Mouse (Mus musculus): Measurements from ENCODE around the gene Spata2.

Gene Spata2

GRCm38 (mm10) chr2:167492713-167493636, at the start of gene Spata2:
TSS of gene Spata2 (minus strand) at chr2:167492887.
- peak; percentile 94 to 95 for DNase-seq (ENCODE audit: low spot score in 2 of 2)

GRCm38 (mm10) chr2:167542361-167542760, 49.7 kb upstream of the Spata2 start:
- DNase-seq (ENCODE audit: low spot score in 2 of 2) = no peak

- no peak for DNase-seq (ENCODE audit: low spot score in 2 of 2)
These were observed 49.1 kb upstream of the Spata2 start for GRCm38 (mm10) chr2:167541761-167542160.

GRCm38 (mm10) chr2:167541324-167541723, 48.6 kb upstream of the Spata2 start:
- DNase-seq (ENCODE audit: low spot score in 2 of 2) = no peak

GRCm38 (mm10) chr2:167540477-167541110, 47.9 kb upstream of the Spata2 start:
- DNase-seq (ENCODE audit: low spot score in 2 of 2) = no peak

- no peak for DNase-seq (ENCODE audit: low spot score in 2 of 2)
These were observed 47.1 kb upstream of the Spata2 start for GRCm38 (mm10) chr2:167539536-167540476.

GRCm38 (mm10) chr2:167538671-167539306, 46.1 kb upstream of the Spata2 start:
- DNase-seq (ENCODE audit: low spot score in 2 of 2) = no peak

GRCm38 (mm10) chr2:167537476-167538297, 45.0 kb upstream of the Spata2 start, which contains the start of gene Snai1:
TSS of gene Snai1 (plus strand) at chr2:167538195.
- peak; percentile 81 to 93 for DNase-seq (ENCODE audit: low spot score in 2 of 2)

GRCm38 (mm10) chr2:167536320-167536945, 43.7 kb upstream of the Spata2 start:
- DNase-seq (ENCODE audit: low spot score in 2 of 2) = no peak

GRCm38 (mm10) chr2:167533880-167534279, 41.2 kb upstream of the Spata2 start:
- no peak for DNase-seq (ENCODE audit: low spot score in 2 of 2)

- no peak for DNase-seq (ENCODE audit: low spot score in 2 of 2)
These were observed 39.4 kb upstream of the Spata2 start for GRCm38 (mm10) chr2:167532131-167532530.

- no peak for DNase-seq (ENCODE audit: low spot score in 2 of 2)
These were observed 37.8 kb upstream of the Spata2 start for GRCm38 (mm10) chr2:167530536-167530935.

GRCm38 (mm10) chr2:167529935-167530513, 37.3 kb upstream of the Spata2 start:
- no peak for DNase-seq (ENCODE audit: low spot score in 2 of 2)

- DNase-seq (ENCODE audit: low spot score in 2 of 2) = no peak
These were observed 35.6 kb upstream of the Spata2 start for GRCm38 (mm10) chr2:167528278-167528677.

GRCm38 (mm10) chr2:167519606-167520252, 27.0 kb upstream of the Spata2 start:
- DNase-seq (ENCODE audit: low spot score in 2 of 2) = no peak

GRCm38 (mm10) chr2:167515688-167516087, 23.0 kb upstream of the Spata2 start:
- DNase-seq (ENCODE audit: low spot score in 2 of 2) = no peak

- DNase-seq (ENCODE audit: low spot score in 2 of 2) = no peak
These were observed 22.0 kb upstream of the Spata2 start for GRCm38 (mm10) chr2:167514641-167515040.

GRCm38 (mm10) chr2:167512970-167513369, 20.3 kb upstream of the Spata2 start:
- DNase-seq (ENCODE audit: low spot score in 2 of 2) = no peak

- DNase-seq (ENCODE audit: low spot score in 2 of 2) = no peak
These were observed 19.7 kb upstream of the Spata2 start for GRCm38 (mm10) chr2:167512365-167512764.

Data from urinary bladder, postnatal 36 days (tissue).